Mouse (Mus musculus) right cerebral cortex, postnatal 36 days (tissue): ENCODE data around the gene Gm10715.
"Not testable (repeated sequence)": the region's sequence is repeated elsewhere in the genome, so short reads cannot be mapped to it uniquely, and the experiment has no call there.

ENCODE experiments used
- DNase-seq, 2 experiments: peaks; one replicate each; pipeline ENCODE4 v3.0.0; 2022; ENCODE audit warnings: low spot score in 2 of 2, mixed read lengths in 1 of 2

Gm10715 gene

GRCm38 (mm10) chr9:3024912-3025467 lies 11.7 kb upstream of the Gm10715 start, which contains the start of gene Gm10717:
TSS of gene Gm10717 (plus strand) at chr9:3025417.
- peak; percentile 8 to 12 for DNase-seq

GRCm38 (mm10) chr9:3025653-3026052 lies 11.0 kb upstream of the Gm10715 start:
- DNase-seq: peak; percentile 33 to 55

GRCm38 (mm10) chr9:3026136-3026535 lies 10.5 kb upstream of the Gm10715 start:
- DNase-seq: not testable (repeated sequence)

GRCm38 (mm10) chr9:3026741-3027140 lies 9.9 kb upstream of the Gm10715 start:
- DNase-seq: not testable (repeated sequence)

- DNase-seq: not testable (repeated sequence)
These were observed 9.5 kb upstream of the Gm10715 start for GRCm38 (mm10) chr9:3027200-3027599.

GRCm38 (mm10) chr9:3029276-3030000 lies 7.2 kb upstream of the Gm10715 start:
- peak in 1 of 2 experiments; percentile 1 for DNase-seq

GRCm38 (mm10) chr9:3030677-3031318 lies 5.9 kb upstream of the Gm10715 start:
- DNase-seq: not testable (repeated sequence)

GRCm38 (mm10) chr9:3034299-3034698 lies 2.4 kb upstream of the Gm10715 start, which contains the start of gene Gm17535:
TSS of gene Gm17535 (plus strand) at chr9:3034599.
- DNase-seq: not testable (repeated sequence)

- DNase-seq: not testable (repeated sequence)
These were observed 1.5 kb downstream of the Gm10715 start for GRCm38 (mm10) chr9:3038161-3038560.
